Mouse (Mus musculus): ENCODE measurements at regions not wholly inside any gene's neighbourhood (a gene's known extent, or its start where the extent isn't known, plus 50 kb on each side); places are given as distances from the start of the nearest gene placed in this dataset.
A peak's percentile ranks its signal among the peaks of the same experiment; 100 is the strongest.
"Not testable (repeated sequence)": the region's sequence is repeated elsewhere in the genome, so short reads cannot be mapped to it uniquely, and the experiment has no call there.

- no peak for DNase-seq
These were observed 498.6 kb upstream of the Acvr2a start for GRCm38 (mm10) chr2:48315306-48315705.

GRCm38 (mm10) chr2:48316180-48316889 lies 497.6 kb upstream of the Acvr2a start:
- DNase-seq, result no peak

- peak; percentile 15 for DNase-seq
These were observed 496.1 kb upstream of the Acvr2a start for GRCm38 (mm10) chr2:48317821-48318220.

- DNase-seq, result no peak
These were observed 495.4 kb upstream of the Acvr2a start for GRCm38 (mm10) chr2:48318384-48319030.

- DNase-seq, result no peak
These were observed 492.4 kb upstream of the Acvr2a start for GRCm38 (mm10) chr2:48321471-48321870.

GRCm38 (mm10) chr2:48322278-48322677 lies 491.6 kb upstream of the Acvr2a start:
- DNase-seq, result no peak

- no peak for DNase-seq
These were observed 485.7 kb upstream of the Acvr2a start for GRCm38 (mm10) chr2:48328204-48328603.

- no peak for DNase-seq
These were observed 481.1 kb upstream of the Acvr2a start for GRCm38 (mm10) chr2:48332783-48333182.

- no peak for DNase-seq
These were observed 465.9 kb upstream of the Acvr2a start for GRCm38 (mm10) chr2:48348021-48348420.

GRCm38 (mm10) chr2:48349794-48350193 lies 464.1 kb upstream of the Acvr2a start:
- no peak for DNase-seq

- no peak for DNase-seq
These were observed 463.7 kb upstream of the Acvr2a start for GRCm38 (mm10) chr2:48350206-48350605.

GRCm38 (mm10) chr2:48371572-48371971 lies 442.3 kb upstream of the Acvr2a start:
- not testable (repeated sequence) for DNase-seq

- no peak for DNase-seq
These were observed 440.8 kb upstream of the Acvr2a start for GRCm38 (mm10) chr2:48373086-48373485.

- no peak for DNase-seq
These were observed 439.6 kb upstream of the Acvr2a start for GRCm38 (mm10) chr2:48374302-48374701.

GRCm38 (mm10) chr2:48378160-48378559 lies 435.7 kb upstream of the Acvr2a start:
- DNase-seq, result no peak

GRCm38 (mm10) chr2:48378749-48379148 lies 435.2 kb upstream of the Acvr2a start:
- no peak for DNase-seq

- DNase-seq, result no peak
These were observed 433.8 kb upstream of the Acvr2a start for GRCm38 (mm10) chr2:48380140-48380539.

- DNase-seq, result no peak
These were observed 433.1 kb upstream of the Acvr2a start for GRCm38 (mm10) chr2:48380786-48381185.

- no peak for DNase-seq
These were observed 432.3 kb upstream of the Acvr2a start for GRCm38 (mm10) chr2:48381481-48382075.

GRCm38 (mm10) chr2:48398504-48398903 lies 415.4 kb upstream of the Acvr2a start:
- DNase-seq, result no peak

GRCm38 (mm10) chr2:48399191-48399590 lies 414.7 kb upstream of the Acvr2a start:
- no peak for DNase-seq

- no peak for DNase-seq
These were observed 411.1 kb upstream of the Acvr2a start for GRCm38 (mm10) chr2:48402813-48403212.

GRCm38 (mm10) chr2:48404460-48404859 lies 409.4 kb upstream of the Acvr2a start:
- no peak for DNase-seq

- DNase-seq, result no peak
These were observed 406.0 kb upstream of the Acvr2a start for GRCm38 (mm10) chr2:48407876-48408275.

Data from cerebellum, adult 8-10 months (tissue).